Mouse (Mus musculus) liver, embryonic 14.5 days (tissue): ENCODE measurements at regions not wholly inside any gene's neighbourhood (a gene's known extent, or its start where the extent isn't known, plus 50 kb on each side); places are given as distances from the start of the nearest gene placed in this dataset.

Experiments
- CTCF ChIP-seq: IDR thresholded peaks from 2 replicates; pipeline ENCODE4 v1.5.1; 2016; ENCODE audit warnings: antibody characterized with exemption, low read depth, control low read depth
- EP300 ChIP-seq: IDR thresholded peaks from 2 replicates; pipeline ENCODE4 v1.6.1; 2016; ENCODE audit warnings: antibody characterized with exemption, low read depth

DNA sequence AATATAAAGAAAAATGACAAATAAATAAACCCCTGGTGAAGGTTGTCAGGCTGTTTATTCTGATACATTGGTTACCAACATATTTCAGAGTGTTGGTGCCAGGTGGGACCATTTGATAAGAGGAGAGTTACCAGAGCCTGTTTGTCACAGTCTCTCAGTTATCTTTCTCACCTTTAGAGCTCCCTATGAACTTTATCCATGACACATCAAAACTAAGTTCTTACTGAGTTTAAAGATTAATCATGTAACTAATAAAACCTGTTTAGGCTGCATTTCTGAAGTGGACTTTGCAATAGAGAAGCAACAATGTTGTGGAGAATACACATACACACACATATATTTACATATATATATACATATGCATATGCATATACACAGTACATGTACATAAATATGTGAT is 582.7 kb upstream of the Sema6d start:
- TF ChIP-seq CTCF = no peak
- no peak for TF ChIP-seq EP300
